Mouse (Mus musculus): ENCODE measurements around the gene Cabp4.

GRCm38 (mm10) chr19:4149283-4149682, 5.5 kb upstream of the Cabp4 start:
- TF ChIP-seq CTCF (IDR thresholded peaks at IDR 0.05; ENCODE audit: extremely low read depth, insufficient read depth, insufficient read length, insufficient replicate concordance) = no peak
- no peak for TF ChIP-seq POLR2A (IDR thresholded peaks at IDR 0.05; ENCODE audit: low read depth, low read length)
